Mouse (Mus musculus) T-cell, adult 66 days (primary cell): ENCODE results near the gene Faap20. TPM values are rescaled to one million over a fixed set of nuclear protein-coding genes. Genes with fewer than 3 reads are reported as not detected.

Experiments
- total RNA-seq, 2 experiments: library from RNA; stranded (reverse); gene quantifications; 3 replicates in 1 of 2; 4 replicates in 1 of 2; pipeline ENCODE4 v1.2.4; 2023

The Faap20 gene
- total RNA-seq, result 10 to 100 TPM; 48.2 to 52.4 TPM

DNA sequence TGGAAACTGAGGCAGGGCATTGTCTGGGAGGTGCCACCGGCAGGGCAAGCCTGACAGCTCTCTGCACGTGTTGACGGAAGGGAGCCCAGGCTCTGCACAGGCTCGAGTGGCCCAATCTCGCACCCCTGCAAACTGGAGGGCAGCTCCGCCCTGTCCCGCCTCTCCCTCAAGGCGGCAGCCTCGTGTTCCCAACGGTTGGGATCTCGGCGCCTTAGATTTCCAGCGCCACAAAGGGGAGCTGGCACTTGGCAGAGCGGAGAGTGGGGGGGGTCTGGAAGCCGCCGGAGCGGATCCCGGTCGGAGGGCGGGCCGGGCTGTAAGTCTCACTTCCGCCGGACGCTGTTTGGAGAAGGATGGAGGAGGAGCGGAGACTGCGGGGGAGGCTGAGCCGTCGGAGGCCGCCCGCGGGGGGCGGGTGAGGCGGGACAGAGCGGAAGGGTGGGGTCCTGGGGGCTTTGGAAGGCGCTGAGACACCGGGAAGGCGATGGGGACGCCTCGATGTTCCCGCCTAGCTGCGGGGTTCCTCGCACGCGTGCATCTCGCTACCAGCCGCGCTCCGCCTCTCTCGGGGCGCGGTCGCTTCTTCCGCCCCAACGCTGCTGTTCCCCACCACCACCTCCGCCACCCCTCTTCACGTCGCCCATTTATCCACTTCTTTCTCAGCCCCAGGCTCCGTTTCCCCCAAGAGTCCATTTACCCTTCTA lies at the start of gene Faap20:
Gene Faap20, plus strand, starts transcription at position 155 of the 704 bp plus-strand sequence.

DNA sequence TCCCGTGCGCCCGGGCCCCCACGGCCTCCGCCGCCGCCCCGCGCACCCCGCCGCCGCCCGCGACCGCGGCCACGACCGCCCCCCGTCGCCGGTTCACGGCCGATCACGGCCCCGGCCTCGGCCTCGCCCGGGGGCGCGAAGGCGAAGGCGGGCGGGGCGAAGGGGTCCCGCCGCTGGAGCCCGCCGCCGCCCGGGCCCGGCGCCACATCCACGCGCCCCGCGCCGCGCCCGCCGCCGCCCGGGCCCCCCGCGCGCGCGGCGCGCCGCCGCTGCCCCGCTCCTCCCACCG lies 27.1 kb upstream of the Faap20 start, which contains the start of gene Ski:
Gene Ski, minus strand, starts transcription at position 41 of the 289 bp plus-strand sequence.

Other genes with a start within 250 kb of the Faap20 start
- gene Plch2, start 193.0 kb upstream of the Faap20 start, total RNA-seq, result 1 to 10 TPM in 1 of 2 experiments, under 1 TPM in 1; 0.61 to 1.7 TPM
- gene Pex10, start 182.8 kb upstream of the Faap20 start, total RNA-seq, result 1 to 10 TPM; 9.1 to 9.7 TPM
- gene Rer1, start 163.4 kb upstream of the Faap20 start, total RNA-seq, result 10 to 100 TPM; 69.9 to 70.7 TPM
- 1 to 10 TPM; 1.5 to 2.7 TPM for gene Morn1, start 163.2 kb upstream of the Faap20 start, total RNA-seq
- gene Ski, start 27.2 kb upstream of the Faap20 start, total RNA-seq, result 100 to 1,000 TPM; 118 to 125 TPM
- 10 to 100 TPM; 33.7 to 34.0 TPM for gene Prkcz, start 111.6 kb downstream of the Faap20 start, total RNA-seq
- gene Gabrd, start 148.3 kb downstream of the Faap20 start, total RNA-seq, result not detected
- gene Cfap74, start 159.4 kb downstream of the Faap20 start, total RNA-seq, result 1 to 10 TPM in 1 of 2 experiments, under 1 TPM in 1; 0.80 to 1.3 TPM
- gene Tmem52, start 219.3 kb downstream of the Faap20 start, total RNA-seq, result not detected
- gene Gnb1, start 241.6 kb downstream of the Faap20 start, total RNA-seq, result 100 to 1,000 TPM; 248 to 296 TPM